Mouse (Mus musculus) testis, adult 2 months (tissue): ENCODE measurements around the gene Kank2. TPM values are rescaled to one million over a fixed set of nuclear protein-coding genes. Genes with fewer than 3 reads are reported as not detected.

Experiments
- H3K27ac ChIP-seq: fragments of 200-500 bp; 2 replicates; pipeline ENCODE4 v1.5.1; 2012; ENCODE audit warnings: low read depth, low read length; ENCODE audit not compliant: control insufficient read depth, insufficient read depth
- H3K27me3 ChIP-seq: fragments of 200-500 bp; 2 replicates; pipeline ENCODE4 v1.6.1; 2012; ENCODE audit warnings: mild to moderate bottlenecking, low read length, moderate library complexity; ENCODE audit not compliant: control insufficient read depth, insufficient read depth
- H3K36me3 ChIP-seq: fragments of 200-500 bp; 2 replicates; pipeline ENCODE4 v1.6.1; 2012; ENCODE audit warnings: mild to moderate bottlenecking, low read length; ENCODE audit not compliant: control insufficient read depth, insufficient read depth
- H3K4me1 ChIP-seq: fragments of 200-500 bp; 2 replicates; pipeline ENCODE4 v1.6.1; 2012; ENCODE audit warnings: low read length; ENCODE audit not compliant: control insufficient read depth, insufficient read depth
- H3K4me3 ChIP-seq: fragments of 200-500 bp; 2 replicates; pipeline ENCODE4 v1.5.1; 2012; ENCODE audit warnings: low read depth, mild to moderate bottlenecking, low read length, moderate library complexity, mixed read lengths; ENCODE audit not compliant: control insufficient read depth
- CTCF ChIP-seq: fragments of 200-500 bp; IDR thresholded peaks from 2 replicates; pipeline ENCODE4 v1.5.1; 2012; ENCODE audit warnings: low read depth, mild to moderate bottlenecking, inconsistent platforms, low read length, moderate library complexity; ENCODE audit not compliant: control insufficient read depth, insufficient read depth, insufficient replicate concordance
- POLR2A ChIP-seq: fragments of 200-500 bp; IDR thresholded peaks from 2 replicates; pipeline ENCODE4 v1.6.1; 2012; ENCODE audit warnings: low read depth, mild to moderate bottlenecking, inconsistent platforms, low read length, moderate library complexity; ENCODE audit not compliant: control insufficient read depth
- polyA plus RNA-seq: library from polyadenylated mRNA; depleted of rRNA; stranded (reverse); fragments of >200 nt; gene quantifications from 2 replicates; pipeline ENCODE4 v1.2.3, GENCODE M21; 2012

Gene Kank2
- polyA plus RNA-seq, 1 experiment: 6.9 TPM

DNA sequence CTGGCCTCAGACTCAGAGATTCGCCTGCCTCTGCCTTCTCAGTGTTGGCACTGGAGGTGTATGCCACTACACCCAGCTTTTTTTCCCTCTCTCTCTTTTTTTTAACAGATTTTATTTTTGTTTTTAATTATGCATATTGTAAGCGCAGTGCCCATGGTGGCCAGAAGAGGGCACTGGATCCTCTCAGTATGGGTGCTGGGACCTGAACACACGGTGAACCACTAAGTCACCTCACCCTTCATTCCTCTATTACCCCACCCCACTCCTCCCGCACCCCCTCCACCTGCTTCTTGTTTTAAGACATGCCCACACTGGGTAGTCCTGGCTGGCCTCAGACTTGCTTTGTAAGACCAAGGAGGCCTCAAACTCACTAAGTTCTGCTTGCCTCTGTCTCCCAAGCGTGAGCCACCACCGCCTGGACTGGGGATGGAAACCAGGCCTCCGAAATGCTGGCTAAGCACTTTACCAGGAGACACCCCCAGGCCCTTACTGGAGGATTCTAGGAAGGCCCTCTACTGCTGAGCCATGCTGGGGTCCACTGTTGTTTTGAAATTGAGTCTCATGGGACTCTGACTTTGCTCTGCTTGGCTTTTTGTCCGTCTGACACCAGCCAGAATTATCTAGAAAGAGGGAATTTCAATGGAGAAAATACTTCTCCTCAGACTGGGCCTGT is 41.7 kb upstream of the Kank2 start:
- H3K36me3 ChIP-seq: peaks cover 2% of the 10 kb centered on the region
- H3K27ac ChIP-seq: no peak overlapping the region
- no peak overlapping the region for H3K4me3 ChIP-seq
- TF ChIP-seq POLR2A: no peak
- peak; percentile 73; the same call in 1 of the 2 replicates for TF ChIP-seq CTCF
- H3K27me3 ChIP-seq: no peaks in the 10 kb centered on the region
- no peaks in the 10 kb centered on the region; the same call in 1 of the 2 replicates for H3K4me1 ChIP-seq

DNA sequence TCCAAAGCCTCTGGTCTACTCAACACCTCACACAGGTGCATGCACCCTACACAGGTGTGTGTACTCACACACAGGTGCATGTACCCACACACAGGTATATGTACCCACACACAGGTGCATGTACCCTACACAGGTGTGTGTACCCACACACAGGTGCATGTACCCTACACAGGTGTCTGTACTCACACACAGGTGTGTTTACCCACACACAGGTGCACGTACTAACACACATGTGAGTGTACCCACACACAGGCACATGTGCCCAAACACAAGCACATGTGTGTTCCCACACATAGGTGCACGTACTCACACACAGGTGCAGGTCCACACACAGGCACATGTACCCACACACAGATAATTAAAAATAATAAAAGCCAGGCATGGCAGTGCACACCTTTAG is 39.1 kb upstream of the Kank2 start:
- Histone ChIP-seq H3K4me1 (no peaks in the 10 kb centered on the region; the same call in 1 of the 2 replicates), H3K27me3 (no peaks in the 10 kb centered on the region), H3K36me3 (peaks cover 2% of the 10 kb centered on the region; the same call in 1 of the 2 replicates), H3K4me3 (no peak overlapping the region), H3K27ac (no peak overlapping the region)
- TF ChIP-seq POLR2A (no peak), CTCF (no peak)

DNA sequence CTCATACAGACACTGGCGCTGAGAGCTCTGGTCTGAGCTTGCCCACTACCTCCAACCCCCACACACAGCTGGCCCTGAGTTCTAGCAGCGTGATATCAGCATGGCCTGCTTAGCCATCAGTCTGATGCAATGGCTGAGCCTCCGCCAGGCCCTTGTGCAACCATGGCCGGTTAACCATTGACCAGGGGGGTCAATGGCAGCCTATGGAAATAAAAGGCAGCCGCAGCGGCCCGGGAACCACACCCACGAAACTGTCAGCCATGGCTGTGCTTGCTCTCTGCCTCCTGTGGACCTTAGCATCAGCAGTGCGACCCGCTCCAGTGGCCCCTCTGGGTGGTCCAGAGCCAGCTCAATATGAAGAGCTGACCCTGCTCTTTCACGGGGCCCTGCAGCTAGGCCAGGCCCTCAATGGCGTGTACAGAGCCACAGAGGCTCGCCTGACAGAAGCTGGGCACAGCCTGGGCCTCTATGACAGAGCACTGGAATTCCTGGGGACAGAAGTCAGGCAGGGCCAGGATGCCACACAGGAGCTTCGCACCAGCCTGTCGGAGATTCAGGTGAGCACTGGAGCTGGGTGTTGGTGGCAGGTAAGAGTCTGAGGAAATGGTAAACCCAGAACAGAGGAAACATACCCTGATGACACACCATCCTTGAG is 36.8 kb upstream of the Kank2 start, which contains the start of gene Angptl8:
Angptl8 (plus strand) TSS at position 253 of the 655 bp plus-strand sequence.
- Histone ChIP-seq H3K4me3 (no peak within 1 kb of the TSS), H3K27me3 (no peaks in the 10 kb centered on the region), H3K36me3 (peaks cover 2% of the 10 kb centered on the region; the same call in 1 of the 2 replicates), H3K4me1 (no peaks in the 10 kb centered on the region; the same call in 1 of the 2 replicates), H3K27ac (no peak within 1 kb of the TSS)
- TF ChIP-seq POLR2A (no peak), CTCF (no peak)

DNA sequence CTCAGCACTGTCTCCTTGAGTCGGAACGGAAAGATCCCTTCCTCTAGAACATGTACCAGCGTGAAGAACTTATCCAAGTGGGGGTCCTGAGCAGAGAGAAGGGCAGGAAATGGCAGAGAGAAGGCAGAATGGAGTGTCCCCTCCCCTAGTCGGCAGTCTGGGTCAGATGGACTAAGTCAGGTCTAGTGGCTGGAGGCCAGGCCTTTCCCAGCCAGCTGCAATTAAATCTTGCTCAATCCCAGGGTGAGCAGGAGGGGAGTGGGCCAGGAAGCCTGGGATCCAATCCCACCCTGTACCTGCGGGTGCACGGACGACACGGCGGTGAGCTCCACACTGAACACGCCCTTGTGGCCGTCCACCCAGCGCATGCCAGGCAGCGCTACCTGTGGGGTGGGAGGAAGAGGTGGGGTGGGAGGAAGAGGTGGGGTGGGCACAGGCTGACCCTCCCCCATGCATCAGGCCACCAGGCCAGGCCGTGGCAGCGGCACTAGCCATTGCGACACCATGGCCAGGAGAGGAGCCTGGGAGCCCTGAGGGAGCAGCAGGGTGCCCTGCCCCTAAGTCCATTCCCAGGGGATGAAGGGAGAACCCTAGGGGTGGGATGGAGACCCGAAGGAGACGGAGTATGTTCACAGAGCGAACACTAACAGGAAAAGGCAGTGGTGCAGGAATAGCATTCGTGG is 33.2 kb upstream of the Kank2 start:
- H3K36me3 ChIP-seq: no peaks in the 10 kb centered on the region
- no peak overlapping the region for H3K27ac ChIP-seq
- no peaks in the 10 kb centered on the region; the same call in 1 of the 2 replicates for H3K4me1 ChIP-seq
- TF ChIP-seq CTCF (no peak), POLR2A (no peak)
- no peak overlapping the region for H3K4me3 ChIP-seq
- no peaks in the 10 kb centered on the region for H3K27me3 ChIP-seq

DNA sequence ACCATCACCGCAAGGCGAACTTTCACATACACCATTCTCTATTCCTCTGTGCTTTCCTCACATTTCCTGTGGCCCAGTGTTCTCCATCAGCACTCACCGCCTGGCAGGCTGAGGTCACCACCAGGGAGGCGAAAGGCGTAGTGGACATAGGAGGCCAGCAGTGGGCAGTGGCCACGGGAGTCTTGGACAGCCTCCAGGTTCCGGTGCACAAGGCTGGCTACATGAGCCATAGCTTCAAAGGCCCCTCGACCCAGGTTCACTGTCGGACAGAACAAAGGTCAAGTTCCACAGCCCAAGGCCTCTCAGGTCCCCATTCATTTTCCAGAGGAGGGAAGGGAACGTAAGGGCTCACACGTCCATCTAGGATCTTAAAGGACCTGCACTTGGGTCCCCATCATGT is 32.4 kb upstream of the Kank2 start:
- Histone ChIP-seq H3K4me1 (no peaks in the 10 kb centered on the region; the same call in 1 of the 2 replicates), H3K4me3 (no peak overlapping the region), H3K36me3 (no peaks in the 10 kb centered on the region), H3K27me3 (no peaks in the 10 kb centered on the region), H3K27ac (no peak overlapping the region)
- TF ChIP-seq CTCF: no peak
- TF ChIP-seq POLR2A: no peak

DNA sequence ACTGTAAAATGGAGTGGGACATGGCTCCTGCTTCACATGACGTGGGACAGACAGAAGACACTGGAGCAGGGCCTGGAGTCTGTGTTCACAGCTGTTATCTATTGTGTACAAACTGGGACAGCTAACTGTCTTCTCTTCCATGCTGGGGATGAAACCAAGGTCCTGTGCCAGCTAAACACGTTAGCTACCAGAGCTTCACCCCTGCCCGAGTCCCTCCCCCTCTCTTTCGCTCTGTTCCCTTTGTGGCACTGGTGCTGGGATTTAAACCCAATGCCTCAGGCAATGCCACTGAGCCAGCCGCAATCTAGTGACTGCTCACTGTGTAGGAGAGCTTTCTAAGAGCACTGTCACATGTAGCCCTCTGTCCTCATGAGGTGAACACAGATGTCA is 31.9 kb upstream of the Kank2 start:
- H3K4me3 ChIP-seq: no peak overlapping the region
- no peaks in the 10 kb centered on the region for H3K4me1 ChIP-seq
- H3K27me3 ChIP-seq: no peaks in the 10 kb centered on the region
- TF ChIP-seq CTCF: no peak
- no peak for TF ChIP-seq POLR2A
- peaks cover 1% of the 10 kb centered on the region; the same call in 1 of the 2 replicates for H3K36me3 ChIP-seq
- no peak overlapping the region for H3K27ac ChIP-seq

DNA sequence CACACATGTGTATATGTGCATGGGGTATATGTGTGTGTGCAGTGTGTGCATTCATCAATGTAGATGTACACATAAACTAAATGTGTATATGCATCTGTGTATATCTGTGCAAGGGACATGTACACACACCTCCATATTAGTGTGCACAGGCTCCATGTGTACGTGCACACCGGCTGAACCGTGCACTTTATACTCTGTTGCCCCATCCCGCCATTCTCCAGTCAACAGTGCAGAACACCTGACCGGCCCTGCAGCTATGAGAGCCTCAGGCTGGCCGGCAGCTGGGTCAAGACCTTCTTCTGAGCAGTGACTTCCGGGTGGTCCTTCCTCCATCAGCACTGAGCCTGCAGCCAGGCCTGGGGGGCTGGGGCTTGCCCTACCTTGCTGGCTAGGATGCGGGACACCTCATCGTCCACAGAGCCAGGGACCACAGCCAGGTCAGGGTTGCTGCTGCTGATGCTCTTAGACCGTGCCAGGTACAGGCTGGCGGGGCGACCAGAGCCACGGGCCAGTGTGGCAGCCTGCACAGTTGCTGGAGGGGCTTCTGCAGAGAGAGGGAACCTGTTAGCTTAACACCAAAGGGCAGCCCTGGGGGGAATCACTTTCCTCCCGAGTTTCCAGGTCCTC is 31.4 kb upstream of the Kank2 start:
- Histone ChIP-seq H3K27me3 (no peaks in the 10 kb centered on the region), H3K4me1 (no peaks in the 10 kb centered on the region), H3K36me3 (peaks cover 1% of the 10 kb centered on the region; the same call in 1 of the 2 replicates), H3K4me3 (no peak overlapping the region), H3K27ac (no peak overlapping the region)
- no peak for TF ChIP-seq POLR2A
- TF ChIP-seq CTCF: no peak
